Mouse (Mus musculus) neural tube, embryonic 13.5 days (tissue): ENCODE measurements at regions not wholly inside any gene's neighbourhood (a gene's known extent, or its start where the extent isn't known, plus 50 kb on each side); places are given as distances from the start of the nearest gene placed in this dataset.
"Not testable (repeated sequence)": the region's sequence is repeated elsewhere in the genome, so short reads cannot be mapped to it uniquely, and the experiment has no call there.

Source experiments
- ATAC-seq: fragments of 200-750 bp; cut with Nextera tagmentation; 2 replicates; pipeline ENCODE4 v1.8.0; 2017; ENCODE audit warnings: low read depth, mild to moderate bottlenecking, moderate TSS enrichment, moderate library complexity
- H3K27ac ChIP-seq: fragments of 300-500 bp; sonication (generic); replicated peaks from 2 replicates; pipeline ENCODE4 v1.5.1; 2015; ENCODE audit warnings: moderate library complexity, mild to moderate bottlenecking, inconsistent platforms
- H3K27me3 ChIP-seq: fragments of 300-500 bp; sonication (generic); 2 replicates; pipeline ENCODE4 v1.6.1; 2015; ENCODE audit warnings: mild to moderate bottlenecking, inconsistent platforms
- H3K36me3 ChIP-seq: fragments of 300-500 bp; sonication (generic); 2 replicates; pipeline ENCODE4 v1.6.1; 2015; ENCODE audit warnings: mild to moderate bottlenecking, inconsistent platforms
- H3K4me1 ChIP-seq: fragments of 300-500 bp; sonication (generic); replicated peaks from 2 replicates; pipeline ENCODE4 v1.6.1; 2015; ENCODE audit warnings: inconsistent platforms
- H3K4me2 ChIP-seq: fragments of 300-500 bp; sonication (generic); 2 replicates; pipeline ENCODE4 v1.6.1; 2015; ENCODE audit warnings: inconsistent platforms, mild to moderate bottlenecking, moderate library complexity
- H3K4me3 ChIP-seq: fragments of 300-500 bp; sonication (generic); 2 replicates; pipeline ENCODE4 v1.5.1; 2015; ENCODE audit warnings: mild to moderate bottlenecking, inconsistent platforms
- H3K9ac ChIP-seq: fragments of 300-500 bp; sonication (generic); 2 replicates; pipeline ENCODE4 v1.6.1; 2015; ENCODE audit warnings: moderate library complexity, mild to moderate bottlenecking, inconsistent platforms
- H3K9me3 ChIP-seq: fragments of 300-500 bp; sonication (generic); 2 replicates; pipeline ENCODE4 v1.6.1; 2016; ENCODE audit warnings: inconsistent platforms
- WGBS: fragments of 180-500 bp; shearing (Covaris S2); methylation state at CpG from one replicate; pipeline ENCODE4 v1.1.7; 2015; 5-methylcytosine and 5-hydroxymethylcytosine counted together

GRCm38 (mm10) chr4:3081953-3082950 is 84.9 kb upstream of the Vmn1r2 start:
- 81% methylated on average over 3 of the region's 3 CpGs for WGBS

GRCm38 (mm10) chr4:3083161-3084020 is 83.7 kb upstream of the Vmn1r2 start:
- Histone ChIP-seq H3K4me2 (no peak overlapping the region), H3K4me1 (no peaks in the 10 kb centered on the region), H3K9ac (no peak overlapping the region), H3K36me3 (no peaks in the 10 kb centered on the region), H3K27ac (no peak overlapping the region), H3K27me3 (no peaks in the 10 kb centered on the region), H3K4me3 (no peak overlapping the region), H3K9me3 (peaks cover 90% of the 10 kb centered on the region)
- WGBS, result 53% methylated on average over 8 of the region's 8 CpGs
- ATAC-seq, result peak; percentile 30

More at GRCm38 (mm10) chr4:3081953-3082950, 84.9 kb upstream of the Vmn1r2 start:
- H3K4me2 ChIP-seq, result no peak overlapping the region
- H3K4me3 ChIP-seq, result no peak overlapping the region
- no peak overlapping the region for H3K9ac ChIP-seq
- H3K27ac ChIP-seq, result no peak overlapping the region
- ATAC-seq, result 0 out of 2 replicates have a peak, but pooled peaks have one; percentile 2
- H3K9me3 ChIP-seq, result peaks cover 81% of the 10 kb centered on the region
- H3K4me1 ChIP-seq, result no peaks in the 10 kb centered on the region
- H3K27me3 ChIP-seq, result no peaks in the 10 kb centered on the region
- H3K36me3 ChIP-seq, result no peaks in the 10 kb centered on the region

- H3K4me3 ChIP-seq, result no peak overlapping the region
- 56% methylated on average over 3 of the region's 3 CpGs for WGBS
- no peaks in the 10 kb centered on the region for H3K27me3 ChIP-seq
- no peak overlapping the region for H3K27ac ChIP-seq
- H3K4me2 ChIP-seq, result no peak overlapping the region
- no peaks in the 10 kb centered on the region for H3K36me3 ChIP-seq
- H3K9me3 ChIP-seq, result peaks cover 91% of the 10 kb centered on the region
- ATAC-seq, result 0 out of 2 replicates have a peak, but pooled peaks have one; percentile 13
- no peaks in the 10 kb centered on the region for H3K4me1 ChIP-seq
- no peak overlapping the region for H3K9ac ChIP-seq
These were observed 83.0 kb upstream of the Vmn1r2 start for GRCm38 (mm10) chr4:3084021-3084545.

GRCm38 (mm10) chr4:3085456-3086448 is 81.4 kb upstream of the Vmn1r2 start:
- Histone ChIP-seq H3K4me1 (no peaks in the 10 kb centered on the region), H3K27ac (no peak overlapping the region), H3K4me2 (no peak overlapping the region), H3K9ac (no peak overlapping the region), H3K27me3 (no peaks in the 10 kb centered on the region), H3K36me3 (0 out of 2 replicates have a peak, but pooled peaks cover 2% of the 10 kb centered on the region), H3K4me3 (no peak overlapping the region), H3K9me3 (peaks cover 91% of the 10 kb centered on the region)
- no peak for ATAC-seq
- WGBS, result 57% methylated on average over 6 of the region's 6 CpGs

- peaks cover 79% of the 10 kb centered on the region for H3K9me3 ChIP-seq
- not testable (repeated sequence) for H3K9ac ChIP-seq, H3K27me3 ChIP-seq, H3K4me1 ChIP-seq, H3K4me2 ChIP-seq, ATAC-seq, H3K36me3 ChIP-seq, H3K27ac ChIP-seq, H3K4me3 ChIP-seq
- WGBS, result 78% methylated on average over 7 of the region's 7 CpGs
These were observed 79.5 kb upstream of the Vmn1r2 start for GRCm38 (mm10) chr4:3087616-3088015.

GRCm38 (mm10) chr4:3089567-3090377 is 77.3 kb upstream of the Vmn1r2 start:
- peak; percentile 55; the same call in 1 of the 2 replicates for ATAC-seq
- H3K9ac ChIP-seq, result no peak overlapping the region
- WGBS, result 60% methylated on average over 13 of the region's 13 CpGs
- H3K36me3 ChIP-seq, result 0 out of 2 replicates have a peak, but pooled peaks cover 2% of the 10 kb centered on the region
- H3K27ac ChIP-seq, result no peak overlapping the region
- no peaks in the 10 kb centered on the region for H3K4me1 ChIP-seq
- no peak overlapping the region for H3K4me2 ChIP-seq
- no peak overlapping the region for H3K4me3 ChIP-seq
- no peaks in the 10 kb centered on the region for H3K27me3 ChIP-seq
- H3K9me3 ChIP-seq, result peaks cover 58% of the 10 kb centered on the region

GRCm38 (mm10) chr4:3090378-3090735 is 76.8 kb upstream of the Vmn1r2 start:
- Histone ChIP-seq H3K9me3 (peaks cover 52% of the 10 kb centered on the region), H3K4me3 (no peak overlapping the region), H3K36me3 (0 out of 2 replicates have a peak, but pooled peaks cover 2% of the 10 kb centered on the region), H3K9ac (no peak overlapping the region), H3K4me2 (no peak overlapping the region), H3K27me3 (no peaks in the 10 kb centered on the region), H3K27ac (no peak overlapping the region), H3K4me1 (no peaks in the 10 kb centered on the region)
- WGBS, result 72% methylated on average over 11 of the region's 11 CpGs
- 0 out of 2 replicates have a peak, but pooled peaks have one; percentile 47 for ATAC-seq

- Histone ChIP-seq H3K27ac (no peak overlapping the region), H3K4me2 (no peak overlapping the region), H3K4me3 (no peak overlapping the region), H3K9me3 (peaks cover 49% of the 10 kb centered on the region), H3K4me1 (no peaks in the 10 kb centered on the region), H3K9ac (no peak overlapping the region), H3K36me3 (0 out of 2 replicates have a peak, but pooled peaks cover 2% of the 10 kb centered on the region), H3K27me3 (no peaks in the 10 kb centered on the region)
- 73% methylated on average over 9 of the region's 9 CpGs for WGBS
- peak; percentile 53 for ATAC-seq
These were observed 76.4 kb upstream of the Vmn1r2 start for GRCm38 (mm10) chr4:3090742-3091141.
